Comparison of ENCODE assay signal across 24 mouse cellular contexts in genomic region chr5:144557363-144557762, GRCm38 (mm10). TPM values are rescaled to one million over a fixed set of nuclear protein-coding genes. Genes with fewer than 3 reads are reported as not detected.
DNase-seq lines count a peak whose midpoint lies in the region; ATAC-seq and TF ChIP-seq lines count a peak whose summit lies in the region.
"Had no signal": no experiment of that assay in that cellular context is flagged by ENCODE, and none has a peak within 500 bp of the region (broad histone marks: within the 10 kb centered on the region; RNA-seq: fewer than 3 reads in every experiment).

No protein-coding gene starts in this region.

- no peaks in the 10 kb centered on the region; the same call in 1 of the 2 replicates for H3K27me3 ChIP-seq in forebrain, embryonic 11.5 days (ENCODE audit: control insufficient read depth, insufficient read depth, low read length)
- no peaks in the 10 kb centered on the region for H3K27me3 ChIP-seq in forebrain, postnatal 0 days (ENCODE audit: insufficient read depth, low read length)
- peaks cover 9% of the 10 kb centered on the region; the same call in 1 of the 2 replicates for H3K27me3 ChIP-seq in midbrain, embryonic 10.5 days (ENCODE audit: low read depth, poor library complexity, severe bottlenecking)
- H3K27me3 ChIP-seq in midbrain, embryonic 11.5 days (ENCODE audit: control insufficient read depth, insufficient read depth, low read length), result no peaks in the 10 kb centered on the region; the same call in 1 of the 2 replicates
- no peaks in the 10 kb centered on the region for H3K27me3 ChIP-seq in forebrain, embryonic 14.5 days (replicated peaks; ENCODE audit: control insufficient read depth, insufficient read depth, low read length)
- H3K27me3 ChIP-seq: intestine, embryonic 15.5 days had no signal

- TF ChIP-seq CTCF in forebrain, postnatal 0 days (IDR thresholded peaks at IDR 0.05; ENCODE audit: low read depth), result no peak
- no peak for TF ChIP-seq CTCF in layer of hippocampus, adult 2 months (conservative IDR thresholded peaks at IDR 0.05)

- H3K27ac ChIP-seq in forebrain, embryonic 11.5 days (ENCODE audit: low read depth, low read length), result peak overlapping the region; percentile 46; the same call in 1 of the 2 replicates
- H3K27ac ChIP-seq in forebrain, postnatal 0 days (ENCODE audit: low read depth, low read length), result no peak overlapping the region
- peak overlapping the region; percentile 78 for H3K27ac ChIP-seq in midbrain, embryonic 10.5 days (replicated peaks)
- H3K27ac ChIP-seq in midbrain, embryonic 11.5 days (ENCODE audit: low read depth, low read length), result no peak overlapping the region
- peak overlapping the region; percentile 84; the same call in 1 of the 2 replicates for H3K27ac ChIP-seq in forebrain, embryonic 14.5 days (ENCODE audit: low read depth, low read length)
- no peak overlapping the region for H3K27ac ChIP-seq in layer of hippocampus, adult 2 months
- H3K27ac ChIP-seq: left cerebral cortex, adult 2 months; limb, embryonic 10.5 days; stomach, postnatal 0 days had no signal

- H3K4me1 ChIP-seq in forebrain, embryonic 11.5 days (replicated peaks; ENCODE audit: control insufficient read depth, insufficient read depth, low read length), result peaks cover 8% of the 10 kb centered on the region; the same call in 1 of the 2 replicates
- no peaks in the 10 kb centered on the region for H3K4me1 ChIP-seq in forebrain, postnatal 0 days (ENCODE audit: insufficient read depth)
- peaks cover 34% of the 10 kb centered on the region for H3K4me1 ChIP-seq in midbrain, embryonic 10.5 days
- peaks cover 10% of the 10 kb centered on the region; the same call in 1 of the 2 replicates for H3K4me1 ChIP-seq in midbrain, embryonic 11.5 days (ENCODE audit: control insufficient read depth, insufficient read depth, low read length)
- H3K4me1 ChIP-seq in forebrain, embryonic 14.5 days (ENCODE audit: control insufficient read depth, insufficient read depth, low read length), result peaks cover 25% of the 10 kb centered on the region
- H3K4me1 ChIP-seq: intestine, embryonic 15.5 days had no signal

- H3K9ac ChIP-seq in forebrain, embryonic 11.5 days (ENCODE audit: low read length), result no peak overlapping the region
- no peak overlapping the region for H3K9ac ChIP-seq in forebrain, postnatal 0 days
- no peak overlapping the region for H3K9ac ChIP-seq in midbrain, embryonic 11.5 days (ENCODE audit: low read length)
- H3K9ac ChIP-seq in forebrain, embryonic 14.5 days (ENCODE audit: low read length), result no peak overlapping the region
- H3K9ac ChIP-seq: intestine, embryonic 15.5 days; liver, postnatal 0 days had no signal

- 58% methylated on average over 8 of the region's 8 CpGs for WGBS in forebrain, embryonic 11.5 days
- WGBS in forebrain, postnatal 0 days, result 32% methylated on average over 8 of the region's 8 CpGs
- 64% methylated on average over 8 of the region's 8 CpGs for WGBS in midbrain, embryonic 10.5 days
- WGBS in midbrain, embryonic 11.5 days, result 58% methylated on average over 8 of the region's 8 CpGs
- WGBS in forebrain, embryonic 14.5 days, result 35% methylated on average over 8 of the region's 8 CpGs

- no peak overlapping the region for H3K4me2 ChIP-seq in forebrain, embryonic 11.5 days (ENCODE audit: low read depth, low read length, severe bottlenecking)
- no peak overlapping the region for H3K4me2 ChIP-seq in forebrain, postnatal 0 days (ENCODE audit: low read depth)
- H3K4me2 ChIP-seq in midbrain, embryonic 11.5 days, result no peak overlapping the region
- H3K4me2 ChIP-seq in forebrain, embryonic 14.5 days (ENCODE audit: low read length), result no peak overlapping the region
- H3K4me2 ChIP-seq: intestine, embryonic 15.5 days had no signal

- H3K9me3 ChIP-seq in forebrain, embryonic 11.5 days (ENCODE audit: control insufficient read depth, low read length), result no peaks in the 10 kb centered on the region
- H3K9me3 ChIP-seq in forebrain, postnatal 0 days (ENCODE audit: low read length), result no peaks in the 10 kb centered on the region
- no peaks in the 10 kb centered on the region for H3K9me3 ChIP-seq in midbrain, embryonic 10.5 days (replicated peaks)
- H3K9me3 ChIP-seq in midbrain, embryonic 11.5 days (ENCODE audit: control insufficient read depth, low read length), result no peaks in the 10 kb centered on the region
- no peaks in the 10 kb centered on the region for H3K9me3 ChIP-seq in forebrain, embryonic 14.5 days (replicated peaks; ENCODE audit: control insufficient read depth, low read length)
- H3K9me3 ChIP-seq: intestine, embryonic 15.5 days; limb, embryonic 10.5 days had no signal

- ATAC-seq in forebrain, embryonic 11.5 days (replicated peaks; ENCODE audit: low FRiP score), result no peak
- no peak for ATAC-seq in forebrain, postnatal 0 days
- ATAC-seq in midbrain, embryonic 11.5 days (ENCODE audit: low FRiP score), result no peak
- ATAC-seq in forebrain, embryonic 14.5 days, result no peak
- ATAC-seq: liver, postnatal 0 days had no signal

- H3K4me3 ChIP-seq in forebrain, embryonic 11.5 days (ENCODE audit: low read depth, low read length), result no peak overlapping the region
- H3K4me3 ChIP-seq in forebrain, postnatal 0 days (ENCODE audit: low read depth, low read length), result no peak overlapping the region
- no peak overlapping the region for H3K4me3 ChIP-seq in midbrain, embryonic 10.5 days
- H3K4me3 ChIP-seq in midbrain, embryonic 11.5 days (ENCODE audit: low read depth, low read length), result no peak overlapping the region
- no peak overlapping the region for H3K4me3 ChIP-seq in forebrain, embryonic 14.5 days (ENCODE audit: low read depth, low read length)
- no peak overlapping the region for H3K4me3 ChIP-seq in layer of hippocampus, adult 2 months
- H3K4me3 ChIP-seq: erythroblast, embryonic 14.5 days; intestine, embryonic 15.5 days; left cerebral cortex, adult 2 months; limb, embryonic 10.5 days had no signal

- H3K36me3 ChIP-seq in forebrain, embryonic 11.5 days (ENCODE audit: control insufficient read depth, insufficient read depth, low read length), result no peaks in the 10 kb centered on the region
- no peaks in the 10 kb centered on the region for H3K36me3 ChIP-seq in forebrain, postnatal 0 days (ENCODE audit: insufficient read depth)
- peaks cover 3% of the 10 kb centered on the region; the same call in 1 of the 2 replicates for H3K36me3 ChIP-seq in midbrain, embryonic 10.5 days
- no peaks in the 10 kb centered on the region for H3K36me3 ChIP-seq in midbrain, embryonic 11.5 days (ENCODE audit: control insufficient read depth, insufficient read depth, low read length)
- no peaks in the 10 kb centered on the region for H3K36me3 ChIP-seq in forebrain, embryonic 14.5 days (ENCODE audit: control insufficient read depth, insufficient read depth, low read length)
- H3K36me3 ChIP-seq: intestine, embryonic 15.5 days; limb, embryonic 10.5 days had no signal

- DNase-seq in forebrain, embryonic 11.5 days (ENCODE audit: low spot score), result no peak
- no peak for DNase-seq in forebrain, postnatal 0 days
- DNase-seq in midbrain, embryonic 10.5 days (ENCODE audit: low spot score), result peak; percentile 19
- no peak for DNase-seq in midbrain, embryonic 11.5 days (ENCODE audit: low spot score, missing footprints)
- DNase-seq in forebrain, embryonic 14.5 days (ENCODE audit: low spot score), result peak; percentile 23
- DNase-seq in retina, embryonic 14.5 days (ENCODE audit: low spot score), result peak; percentile 26
- no peak for DNase-seq in layer of hippocampus, adult 2 months (ENCODE audit: low spot score in 2 of 2)
- DNase-seq: adrenal gland, postnatal 25 days; cerebellum, adult 11-12 months; cerebellum, postnatal 36 days; gastrocnemius, postnatal 14 days; liver, postnatal 0 days; lung, postnatal 10 days; right cerebral cortex, postnatal 4 days had no signal

RNA-seq across cellular contexts. Expression of gene Nptx2, which starts 11.7 kb away (rescaled TPM):
- polyA plus RNA-seq in forebrain, embryonic 11.5 days (2014; fragmentation: Nextera tagmentation; extraction: Ambion mirVana), result 2.3 and 2.5 TPM in 2 replicates
- 22.5 and 33.1 TPM in 2 replicates for total RNA-seq in forebrain, postnatal 0 days (2014; rRNA removed)
- polyA plus RNA-seq in forebrain, postnatal 0 days (2015; fragmentation: Nextera tagmentation; extraction: Ambion mirVana), result 5.1 and 6.9 TPM in 2 replicates
- 1.2 and 1.5 TPM in 2 replicates for polyA plus RNA-seq in midbrain, embryonic 10.5 days (2016; fragmentation: Nextera tagmentation; extraction: Ambion mirVana)
- polyA plus RNA-seq in midbrain, embryonic 11.5 days (2014; fragmentation: Nextera tagmentation; extraction: Ambion mirVana), result 1.8 and 1.9 TPM in 2 replicates
- polyA plus RNA-seq in forebrain, embryonic 14.5 days (2014; fragmentation: Nextera tagmentation; extraction: Ambion mirVana), result 3.0 TPM in 2 replicates
- total RNA-seq in layer of hippocampus, adult 2 months (2021), result 10 to 100 TPM; 40.0 to 42.0 TPM
- total RNA-seq: CH12.LX; hematopoietic stem cell, adult 5-6 weeks; megakaryocyte progenitor cell, adult 5-6 weeks; MEL had no signal
- polyA plus RNA-seq: erythroblast, embryonic 14.5 days; liver, adult 2 months; liver, postnatal 0 days had no signal

Comparison
In these comparisons a context has a peak if more than half of its experiments do, and no peak if none do; other contexts are left out.
1. DNase-seq: peak in midbrain, embryonic 10.5 days (single experiment), forebrain, embryonic 14.5 days (single experiment) and retina, embryonic 14.5 days (single experiment); none in forebrain, embryonic 11.5 days (single experiment), forebrain, postnatal 0 days (single experiment), midbrain, embryonic 11.5 days (single experiment) and layer of hippocampus, adult 2 months (0 of 2).
2. H3K27ac ChIP-seq: peak in forebrain, embryonic 11.5 days (single experiment), midbrain, embryonic 10.5 days (single experiment) and forebrain, embryonic 14.5 days (single experiment); none in forebrain, postnatal 0 days (single experiment), midbrain, embryonic 11.5 days (single experiment) and layer of hippocampus, adult 2 months (single experiment).